Mouse (Mus musculus) hematopoietic multipotent progenitor cell, adult 10-12 weeks (in vitro differentiated cells): ENCODE measurements around the gene Defb47. TPM values are rescaled to one million over a fixed set of nuclear protein-coding genes. Genes with fewer than 3 reads are reported as not detected.

ENCODE experiments used
- polyA plus RNA-seq: library from polyadenylated mRNA; stranded (reverse); fragments of >175 nt; gene quantifications from 2 replicates; pipeline ENCODE4 v1.2.3, GENCODE M21; 2012; ENCODE audit warnings: low replicate concordance

Gene Defb47
- not detected in 2 replicates for polyA plus RNA-seq

DNA sequence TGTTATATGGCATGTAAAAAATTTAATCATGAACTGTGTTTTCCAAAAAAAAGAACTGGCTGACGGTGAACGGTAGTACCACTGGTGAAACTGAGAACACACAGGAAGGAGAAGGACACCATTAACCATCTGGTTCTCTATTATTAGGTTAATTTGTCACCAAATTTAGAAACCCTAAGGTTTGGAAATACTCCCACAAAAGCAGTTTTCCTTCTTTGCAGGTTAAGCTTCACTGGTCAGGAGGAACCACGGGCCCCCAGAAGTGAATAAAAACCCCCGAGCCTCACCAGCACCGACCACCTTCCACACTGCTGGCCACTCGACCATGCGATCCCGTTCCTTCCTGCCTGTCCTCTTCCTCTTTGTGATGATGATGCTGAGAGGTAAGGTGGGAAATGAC, at the start of gene Defb47:
Gene Defb47, plus strand, starts transcription at position 301 of the 400 bp plus-strand sequence.

DNA sequence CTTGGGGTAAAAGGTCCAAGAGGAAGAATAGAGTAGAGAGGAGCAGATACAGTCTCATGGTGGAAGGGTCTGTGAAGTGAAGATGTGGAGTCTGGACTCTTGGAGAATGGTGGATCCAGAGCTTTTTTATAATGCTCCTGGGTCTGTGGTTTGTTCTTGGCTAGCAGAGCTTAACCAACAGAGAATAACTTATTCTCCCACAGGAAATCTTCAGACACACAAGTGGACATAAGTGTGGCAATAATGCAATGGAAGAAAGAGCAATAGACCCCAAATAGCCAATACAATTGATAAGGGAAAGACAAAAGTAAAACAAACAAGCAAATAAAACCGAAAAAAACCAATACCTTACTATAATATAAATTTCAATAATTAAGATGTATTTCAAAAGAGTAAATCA, 13.5 kb upstream of the Defb47 start, which contains the start of gene Defb48:
Gene Defb48, minus strand, starts transcription at position 101 of the 400 bp plus-strand sequence.

DNA sequence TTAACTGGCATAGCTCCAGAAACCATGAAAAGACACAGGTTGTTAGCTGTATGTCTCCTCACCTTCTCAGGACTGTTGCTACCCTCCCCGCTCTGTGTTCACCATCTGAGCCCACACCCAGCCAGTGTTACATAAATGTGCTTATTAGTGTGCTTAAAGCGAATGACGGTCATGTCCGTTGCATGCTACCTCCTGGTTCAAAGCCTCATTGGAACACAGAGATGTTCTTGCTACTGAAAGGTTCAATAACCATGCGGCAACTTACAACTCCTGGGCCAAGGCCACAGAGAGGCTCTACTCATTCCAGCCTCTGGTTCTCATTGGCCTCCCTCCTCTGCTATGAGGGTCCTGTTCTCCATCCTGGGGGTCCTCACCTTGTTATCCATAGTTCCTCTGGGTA, 13.6 kb downstream of the Defb47 start, which contains the start of gene Defb43:
Gene Defb43, plus strand, starts transcription at position 301 of the 400 bp plus-strand sequence.

DNA sequence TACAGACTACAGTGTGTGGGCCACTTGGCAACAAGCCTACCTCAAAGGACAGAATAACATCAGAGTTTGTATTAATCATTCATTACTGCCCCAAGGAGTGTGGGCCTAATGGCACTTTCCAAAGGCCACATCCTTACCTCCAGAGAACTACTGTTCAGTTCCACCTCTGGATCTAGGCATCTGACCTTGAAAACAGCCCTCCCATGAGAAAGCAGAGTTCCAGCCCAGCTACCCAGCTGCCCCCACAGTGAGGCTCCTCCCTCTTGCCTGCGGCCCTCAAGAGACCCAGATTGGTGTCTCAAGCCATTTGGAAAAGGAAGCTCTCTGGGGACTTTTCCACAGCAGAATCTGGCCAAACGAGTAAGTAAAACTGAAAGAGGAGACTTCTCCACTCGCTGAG, 48.8 kb downstream of the Defb47 start, which contains the start of gene Defb42:
Gene Defb42, plus strand, starts transcription at position 301 of the 400 bp plus-strand sequence.

DNA sequence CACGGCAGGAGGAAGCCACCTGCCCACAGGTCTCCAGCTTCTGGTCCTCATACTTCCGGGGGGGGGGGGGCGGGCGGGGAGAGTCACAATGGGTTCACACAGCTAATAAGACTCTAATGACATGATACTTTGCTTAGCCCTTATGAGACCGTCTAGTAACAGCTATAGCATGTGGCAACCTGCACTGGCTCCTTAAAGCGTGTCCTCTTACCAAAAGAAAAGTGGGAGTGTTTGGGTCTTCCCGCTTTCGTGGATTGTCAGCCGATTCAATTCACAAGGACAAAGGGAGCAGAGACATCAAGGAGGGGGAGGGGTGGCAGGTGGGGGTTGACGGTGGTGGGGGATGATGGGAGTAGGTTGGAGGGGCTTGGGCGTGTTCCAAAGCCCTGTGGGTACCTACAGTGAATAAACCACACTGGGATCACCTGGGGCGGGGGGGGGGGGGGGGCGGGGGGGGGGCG, 52.1 kb downstream of the Defb47 start, which contains the start of gene Defb30:
Gene Defb30, minus strand, starts transcription at position 51 of the 461 bp plus-strand sequence.

Other genes starting within 250 kb of the Defb47 start
- gene Ints6, start 236.9 kb upstream of the Defb47 start, polyA plus RNA-seq, result 12.4 and 21.5 TPM in 2 replicates
- gene Wdfy2, start 160.4 kb upstream of the Defb47 start, polyA plus RNA-seq, result 7.7 and 12.4 TPM in 2 replicates
- not detected in 2 replicates for gene Defb48, start 13.6 kb upstream of the Defb47 start, polyA plus RNA-seq
- gene Defb43, start 13.7 kb downstream of the Defb47 start, polyA plus RNA-seq, result not detected in 2 replicates
- gene Defb42, start 48.9 kb downstream of the Defb47 start, polyA plus RNA-seq, result not detected in 2 replicates
- gene Defb30, start 51.9 kb downstream of the Defb47 start, polyA plus RNA-seq, result not detected in 2 replicates